Mouse (Mus musculus): ENCODE data around the gene Zfhx3.

Gene Zfhx3

GRCm38 (mm10) chr8:108923161-108923560 is 980.7 kb downstream of the Zfhx3 start:
- no peak for DNase-seq (ENCODE audit: low read depth, low spot score)

DNA sequence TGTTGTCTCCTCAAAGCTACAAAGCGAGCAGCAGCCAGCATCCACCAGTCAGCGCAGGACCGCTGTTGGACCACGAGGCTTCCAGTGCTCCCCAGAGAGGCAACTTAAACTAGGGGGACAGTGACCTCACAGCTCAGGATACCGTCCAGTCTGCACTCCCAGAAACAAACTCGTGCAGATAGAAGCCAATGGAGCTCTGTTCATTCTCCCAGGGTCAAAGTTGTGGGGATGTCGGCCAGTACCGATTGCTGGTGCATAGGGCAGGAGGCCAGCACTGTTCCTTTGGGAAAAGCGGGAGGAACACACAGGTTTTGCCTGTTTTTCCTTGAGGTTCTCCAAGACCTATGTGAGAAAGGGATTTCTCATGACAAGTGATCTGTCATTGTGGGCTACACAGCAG is 982.1 kb downstream of the Zfhx3 start:
- peak; percentile 21 for DNase-seq (ENCODE audit: low read depth, low spot score)

GRCm38 (mm10) chr8:108926106-108926505 is 983.7 kb downstream of the Zfhx3 start:
- peak; percentile 71 for DNase-seq (ENCODE audit: low read depth, low spot score)

- no peak for DNase-seq (ENCODE audit: low read depth, low spot score)
These were observed 988.2 kb downstream of the Zfhx3 start for GRCm38 (mm10) chr8:108930635-108931034.

DNA sequence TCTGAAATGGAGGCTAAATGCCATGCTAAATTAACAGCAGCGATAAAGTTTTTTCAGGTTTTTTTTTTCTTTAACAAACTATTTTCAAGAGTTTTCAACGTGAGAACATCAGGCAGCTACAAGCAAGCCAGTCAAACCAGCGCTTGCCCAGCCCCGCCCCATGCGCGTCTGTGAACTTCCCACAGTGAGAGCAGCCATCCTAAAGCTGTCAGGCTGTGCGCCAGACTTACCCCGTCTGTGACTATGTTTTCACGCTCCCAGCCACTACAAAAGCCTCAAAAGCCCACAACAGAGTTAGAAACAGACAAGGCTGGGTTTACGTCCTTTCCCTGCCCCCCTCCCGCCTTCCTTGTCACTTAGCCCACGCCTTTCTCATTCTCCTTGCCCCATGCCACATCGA is 989.4 kb downstream of the Zfhx3 start:
- no peak for DNase-seq (ENCODE audit: low read depth, low spot score)

DNA sequence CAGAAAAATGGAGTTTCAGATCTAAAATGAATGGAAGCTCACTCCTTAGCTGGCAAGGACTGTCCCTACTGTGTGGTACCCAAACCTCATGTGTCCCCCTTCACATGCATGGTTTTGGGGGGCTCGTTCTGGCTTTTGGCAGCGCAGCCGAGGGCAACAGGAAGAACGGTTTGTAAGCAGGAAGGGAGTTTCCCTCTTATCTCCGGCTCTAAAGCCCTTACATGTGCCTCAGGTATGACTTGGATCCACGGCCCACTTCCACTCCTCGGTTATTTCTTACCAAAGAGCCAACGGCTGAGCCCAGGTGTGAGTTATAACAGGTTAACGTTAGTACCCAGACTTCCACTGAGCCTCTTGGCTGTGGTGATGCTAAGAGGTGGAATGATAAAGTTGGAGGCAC is 990.3 kb downstream of the Zfhx3 start:
- no peak for DNase-seq (ENCODE audit: low read depth, low spot score)

GRCm38 (mm10) chr8:108935834-108936694 is 993.6 kb downstream of the Zfhx3 start:
- no peak for DNase-seq (ENCODE audit: low read depth, low spot score)

GRCm38 (mm10) chr8:108936695-108937448 is 994.4 kb downstream of the Zfhx3 start:
- no peak for DNase-seq (ENCODE audit: low read depth, low spot score)

GRCm38 (mm10) chr8:108937904-108938455 is 995.5 kb downstream of the Zfhx3 start:
- DNase-seq (ENCODE audit: low read depth, low spot score) = no peak

DNA sequence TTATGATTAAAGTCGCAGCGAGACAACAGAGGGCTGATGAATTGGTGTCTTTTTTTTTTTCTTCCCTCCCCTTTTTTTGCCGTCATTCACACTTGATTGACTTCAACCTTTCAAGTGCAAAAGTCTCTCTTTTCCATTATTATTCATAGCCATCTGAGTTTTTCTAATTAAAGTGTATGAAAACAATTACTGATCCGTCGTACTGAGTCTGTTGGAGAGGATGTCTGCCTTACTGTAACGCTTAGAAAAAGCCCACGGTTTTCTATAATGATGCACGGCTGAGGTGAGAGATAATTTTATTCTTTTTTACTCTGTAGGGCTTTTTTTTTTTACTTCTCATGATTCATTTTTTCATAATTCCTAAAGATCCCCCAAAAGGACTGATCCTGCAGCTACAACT is 1000.2 kb downstream of the Zfhx3 start:
- no peak for DNase-seq (ENCODE audit: low read depth, low spot score)

GRCm38 (mm10) chr8:108943132-108943531 is 1000.7 kb downstream of the Zfhx3 start:
- DNase-seq (ENCODE audit: low read depth, low spot score) = no peak

DNA sequence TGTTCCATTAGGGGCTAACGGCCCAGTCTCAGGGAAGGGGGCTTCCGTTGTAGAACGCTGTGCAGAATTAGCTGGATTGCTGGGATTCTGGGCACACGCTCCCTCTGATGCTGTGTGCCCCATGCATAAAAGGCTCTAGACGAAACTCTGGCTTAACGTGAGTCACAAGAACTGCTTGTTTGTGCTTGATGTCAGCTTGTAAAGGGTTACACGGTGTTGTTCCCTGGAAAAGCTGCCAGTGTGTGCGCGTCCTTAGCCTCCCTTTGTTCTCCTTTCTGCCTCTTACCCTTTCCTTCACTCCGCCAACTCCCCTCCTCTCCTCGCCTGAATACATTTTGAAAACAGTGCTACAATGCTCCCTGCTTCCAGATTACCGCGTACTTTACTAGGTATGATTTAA is 1001.9 kb downstream of the Zfhx3 start:
- no peak for DNase-seq (ENCODE audit: low read depth, low spot score)

- DNase-seq (ENCODE audit: low read depth, low spot score) = no peak
These were observed 1007.9 kb downstream of the Zfhx3 start for GRCm38 (mm10) chr8:108950311-108950710.

DNA sequence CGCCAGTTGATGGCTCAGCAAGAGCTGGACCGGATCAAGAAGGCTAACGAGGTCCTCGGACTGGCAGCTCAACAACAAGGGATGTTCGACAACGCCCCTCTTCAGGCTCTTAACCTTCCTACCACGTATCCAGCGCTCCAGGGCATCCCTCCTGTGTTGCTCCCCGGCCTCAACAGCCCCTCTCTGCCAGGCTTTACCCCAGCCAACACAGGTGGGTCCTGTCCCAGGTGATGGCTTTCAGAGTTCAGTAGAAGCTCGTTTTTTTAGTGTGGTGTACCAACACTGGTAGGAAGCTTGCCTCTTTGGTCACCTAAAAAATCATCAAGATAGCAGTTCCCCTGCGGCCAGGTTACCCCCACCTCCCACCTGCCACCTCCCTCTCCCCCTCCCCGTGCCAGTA is 1009.1 kb downstream of the Zfhx3 start:
- DNase-seq (ENCODE audit: low read depth, low spot score) = no peak

- DNase-seq (ENCODE audit: low read depth, low spot score) = no peak
These were observed 1014.0 kb downstream of the Zfhx3 start for GRCm38 (mm10) chr8:108956416-108956815.

GRCm38 (mm10) chr8:108962516-108962915 is 1020.1 kb downstream of the Zfhx3 start:
- DNase-seq (ENCODE audit: low read depth, low spot score) = no peak

GRCm38 (mm10) chr8:108963181-108963580 is 1020.7 kb downstream of the Zfhx3 start:
- no peak for DNase-seq (ENCODE audit: low read depth, low spot score)

DNA sequence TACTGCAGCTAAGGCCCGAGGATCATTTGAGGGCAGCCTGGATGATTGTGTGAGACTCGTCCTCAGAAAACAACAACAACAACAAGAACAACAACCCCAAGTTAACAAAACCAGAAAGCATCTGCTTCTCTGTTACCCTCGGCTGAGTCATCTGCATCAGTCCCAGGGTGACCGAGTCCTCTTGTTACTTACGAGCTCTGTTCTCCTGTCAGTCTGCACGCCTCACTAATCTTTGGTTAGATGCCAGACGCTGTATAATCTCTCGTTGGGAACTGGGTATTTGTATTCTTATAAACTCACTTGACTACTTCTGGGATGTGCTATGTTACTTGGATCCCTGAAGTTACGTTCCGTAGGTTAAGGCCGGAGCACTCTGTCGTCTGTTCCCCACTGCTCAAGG is 1023.6 kb downstream of the Zfhx3 start:
- DNase-seq (ENCODE audit: low read depth, low spot score) = no peak

GRCm38 (mm10) chr8:108973639-108974325 is 1031.3 kb downstream of the Zfhx3 start:
- DNase-seq (ENCODE audit: low read depth, low spot score) = no peak

- DNase-seq (ENCODE audit: low read depth, low spot score) = peak; percentile 3
These were observed 1035.4 kb downstream of the Zfhx3 start for GRCm38 (mm10) chr8:108977693-108978361.

DNA sequence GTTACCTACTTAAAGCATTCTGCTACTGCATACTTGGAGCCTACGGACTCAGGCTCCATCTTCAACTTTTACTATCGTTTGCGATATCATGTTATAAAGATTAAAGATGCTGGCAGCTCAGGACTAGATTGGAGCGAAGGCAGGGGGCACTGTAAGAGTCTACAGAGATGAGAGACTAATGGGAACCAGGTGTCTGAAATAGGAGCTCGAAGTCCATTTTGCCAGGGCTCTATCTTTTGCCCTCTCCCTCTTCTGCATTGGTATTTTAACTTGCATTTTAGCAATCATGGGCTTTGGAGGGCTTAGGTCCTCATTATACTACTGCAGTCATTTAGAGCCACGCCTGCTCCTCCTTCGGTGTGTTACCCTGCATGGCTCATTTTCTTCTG is 1035.9 kb downstream of the Zfhx3 start:
- DNase-seq (ENCODE audit: low read depth, low spot score) = no peak
